Mouse (Mus musculus): Measurements from ENCODE around the gene Slc35e2.
A peak's percentile ranks its signal among the peaks of the same experiment; 100 is the strongest.
"Not testable (repeated sequence)": the region's sequence is repeated elsewhere in the genome, so short reads cannot be mapped to it uniquely, and the experiment has no call there.

Gene Slc35e2

GRCm38 (mm10) chr4:155624338-155625291 lies 23.4 kb downstream of the Slc35e2 start, which contains the start of gene Cdk11b:
Gene Cdk11b (plus strand): TSS chr4:155624854.
- peak; percentile 89 to 93 for DNase-seq (ENCODE audit: low spot score in 2 of 2)

- no peak for DNase-seq (ENCODE audit: low spot score in 2 of 2)
These were observed 29.1 kb downstream of the Slc35e2 start for GRCm38 (mm10) chr4:155630267-155630666.

- no peak for DNase-seq (ENCODE audit: low spot score in 2 of 2)
These were observed 34.7 kb downstream of the Slc35e2 start for GRCm38 (mm10) chr4:155635766-155636499.

GRCm38 (mm10) chr4:155643531-155643930 lies 42.3 kb downstream of the Slc35e2 start:
- DNase-seq (ENCODE audit: low spot score in 2 of 2), result no peak

GRCm38 (mm10) chr4:155645308-155645707 lies 44.1 kb downstream of the Slc35e2 start, which contains the start of gene Gm10563:
Gene Gm10563 (minus strand): TSS chr4:155645408.
- DNase-seq (ENCODE audit: low spot score in 2 of 2), result not testable (repeated sequence)

GRCm38 (mm10) chr4:155645721-155646120 lies 44.5 kb downstream of the Slc35e2 start:
- no peak for DNase-seq (ENCODE audit: low spot score in 2 of 2)

DNA sequence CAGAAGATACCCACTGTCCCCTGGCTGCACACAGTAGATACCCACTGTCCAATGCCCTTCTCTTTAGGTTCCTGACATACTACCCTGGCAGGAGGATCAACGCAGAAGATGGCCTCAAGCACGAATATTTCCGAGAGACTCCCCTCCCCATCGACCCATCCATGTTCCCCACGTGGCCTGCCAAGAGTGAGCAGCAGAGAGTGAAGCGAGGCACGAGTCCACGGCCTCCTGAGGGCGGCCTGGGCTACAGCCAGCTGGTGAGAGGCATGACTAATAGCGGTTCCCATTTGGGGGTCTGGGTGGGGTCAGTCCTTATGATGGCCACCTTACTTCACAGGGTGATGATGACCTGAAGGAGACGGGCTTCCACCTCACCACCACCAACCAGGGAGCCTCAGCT lies 48.1 kb downstream of the Slc35e2 start:
- no peak for DNase-seq (ENCODE audit: low spot score in 2 of 2)

DNA sequence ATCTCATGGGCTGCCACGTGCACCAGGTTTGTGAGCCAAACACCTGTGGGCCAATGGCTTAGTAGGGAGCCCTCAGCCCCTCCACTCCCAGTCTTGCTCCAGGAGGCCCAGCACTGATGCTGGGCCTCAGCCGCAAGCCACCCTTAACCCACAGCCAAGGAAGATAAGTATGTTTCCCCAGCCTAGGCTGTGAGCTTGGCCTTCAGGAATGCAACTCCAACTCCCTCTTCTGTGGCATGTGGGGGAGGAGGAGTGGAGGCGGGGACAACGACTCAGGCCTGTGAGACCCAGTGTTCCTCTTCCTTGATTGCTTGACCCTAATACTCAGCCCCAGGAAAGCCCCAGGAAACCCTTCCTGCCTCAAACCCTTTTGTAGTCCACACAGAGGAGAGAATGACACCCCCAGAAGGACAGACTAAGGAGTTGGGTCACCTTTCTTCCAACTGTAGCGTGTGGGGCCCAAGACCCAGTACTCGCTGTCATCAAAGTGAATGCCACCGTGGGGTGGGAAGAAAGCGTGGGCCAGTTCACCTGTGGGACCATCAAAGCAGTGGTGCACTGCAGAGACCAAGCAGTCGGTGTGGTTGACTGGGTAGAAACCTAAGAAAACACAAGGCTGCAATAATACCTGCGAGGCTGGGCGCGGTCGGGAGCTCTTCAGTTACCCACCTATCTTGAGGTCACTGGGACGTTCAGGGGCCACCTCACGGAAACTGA lies 50.5 kb downstream of the Slc35e2 start:
- DNase-seq (ENCODE audit: low spot score in 2 of 2), result peak in 1 of 2 experiments; percentile 74

GRCm38 (mm10) chr4:155652283-155653085 lies 51.3 kb downstream of the Slc35e2 start:
- no peak for DNase-seq (ENCODE audit: low spot score in 2 of 2)

DNA sequence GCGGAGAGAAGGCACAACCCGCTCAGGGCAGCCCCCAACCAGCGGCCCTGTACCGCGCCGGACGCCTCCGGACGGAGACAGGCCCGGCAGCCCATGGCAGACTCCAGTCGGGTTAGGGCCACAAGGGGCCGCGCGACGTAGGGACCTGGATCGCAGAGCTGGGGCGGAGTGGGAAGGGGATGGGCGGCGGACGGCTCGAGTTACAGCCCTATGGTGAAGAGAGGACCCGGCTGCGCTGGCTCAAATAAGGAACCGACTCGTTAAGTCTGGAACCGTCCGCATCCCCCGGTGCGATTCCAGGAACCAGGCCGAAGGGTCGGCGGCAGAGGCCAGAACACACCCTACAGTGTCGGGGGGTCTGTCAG lies 51.9 kb downstream of the Slc35e2 start, which contains the start of gene Mmp23:
Mmp23 (minus strand) TSS at position 299 of the 365 bp plus-strand sequence.
- DNase-seq (ENCODE audit: low spot score in 2 of 2), result peak; percentile 29 to 49

DNA sequence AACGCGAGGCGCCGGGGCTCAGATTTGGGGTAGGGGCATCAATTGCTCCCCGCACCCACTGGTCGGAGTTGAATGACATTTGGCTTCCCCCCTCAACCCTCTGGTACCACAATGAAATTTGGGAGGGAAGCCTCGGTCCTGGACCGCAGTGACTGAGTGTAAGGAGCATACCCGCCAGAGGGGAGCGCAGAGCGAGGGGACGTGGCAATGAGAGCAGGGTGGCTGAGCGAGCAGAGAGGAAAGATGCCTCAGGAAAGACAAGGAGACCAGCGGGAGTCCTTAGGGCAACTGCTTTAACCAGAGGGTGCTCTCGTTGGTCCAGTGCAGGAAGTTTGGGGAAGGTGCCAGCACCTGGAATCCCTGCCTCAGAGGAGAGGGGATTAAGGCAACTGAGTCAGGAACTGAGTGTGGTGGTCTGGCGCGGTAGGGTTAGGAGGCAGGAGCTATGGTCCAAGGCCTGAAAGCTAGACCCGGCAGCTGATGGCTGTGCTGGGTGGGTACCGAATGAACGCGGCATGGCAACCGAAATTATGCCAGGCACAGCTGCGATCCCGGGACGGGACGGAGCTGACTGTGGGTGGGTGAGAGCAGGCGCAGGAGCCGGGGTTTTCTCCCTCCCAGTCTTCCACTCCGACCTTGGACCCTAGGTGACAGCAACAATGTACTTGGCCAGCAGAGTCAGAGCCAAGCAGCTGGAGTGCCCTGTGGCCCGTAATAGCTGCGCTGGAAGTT lies 52.4 kb downstream of the Slc35e2 start:
- DNase-seq (ENCODE audit: low spot score in 2 of 2), result peak in 1 of 2 experiments; percentile 28

GRCm38 (mm10) chr4:155654183-155654455 lies 52.9 kb downstream of the Slc35e2 start:
- no peak for DNase-seq (ENCODE audit: low spot score in 2 of 2)

DNA sequence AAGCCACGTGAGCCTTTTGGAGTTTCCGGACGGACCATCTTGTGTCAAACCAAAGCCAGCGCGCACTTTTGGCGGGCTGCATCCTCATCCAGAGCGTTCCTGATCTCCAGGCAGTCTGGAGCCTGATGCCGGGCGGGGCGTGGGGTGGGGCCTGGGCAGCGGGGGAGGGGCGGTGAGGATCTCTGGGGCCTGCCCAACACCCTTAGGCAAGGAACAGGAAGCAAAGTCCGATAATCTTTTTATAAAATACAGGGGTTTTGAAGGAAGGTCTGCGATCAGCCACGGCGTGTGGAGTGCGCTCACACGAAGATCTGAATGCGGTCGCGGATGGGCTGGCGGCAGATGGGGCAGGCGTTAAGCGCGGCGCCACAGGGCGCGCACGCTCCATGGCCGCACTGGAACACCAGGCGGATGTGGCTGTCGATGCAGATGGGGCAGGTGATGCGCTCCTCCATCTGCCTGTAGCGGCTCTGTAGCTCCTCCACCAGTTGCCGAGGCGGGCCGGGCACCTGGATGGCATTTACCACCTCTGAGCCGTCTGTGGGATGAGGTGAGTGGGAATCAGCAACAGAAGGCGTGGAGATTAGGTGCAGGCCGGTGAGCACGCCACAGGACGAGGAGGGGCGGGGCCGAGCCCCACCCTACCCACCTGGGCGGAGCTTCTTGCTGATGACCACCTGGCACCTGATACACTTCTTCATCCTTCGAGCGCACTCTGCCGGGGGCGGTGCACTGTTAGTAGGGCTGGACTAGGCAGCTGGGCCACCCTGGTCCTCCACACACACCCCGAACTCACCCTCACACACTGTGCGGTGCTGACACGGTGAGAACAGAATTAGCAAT lies 53.5 kb downstream of the Slc35e2 start:
- DNase-seq (ENCODE audit: low spot score in 2 of 2), result peak; percentile 41 to 65

DNA sequence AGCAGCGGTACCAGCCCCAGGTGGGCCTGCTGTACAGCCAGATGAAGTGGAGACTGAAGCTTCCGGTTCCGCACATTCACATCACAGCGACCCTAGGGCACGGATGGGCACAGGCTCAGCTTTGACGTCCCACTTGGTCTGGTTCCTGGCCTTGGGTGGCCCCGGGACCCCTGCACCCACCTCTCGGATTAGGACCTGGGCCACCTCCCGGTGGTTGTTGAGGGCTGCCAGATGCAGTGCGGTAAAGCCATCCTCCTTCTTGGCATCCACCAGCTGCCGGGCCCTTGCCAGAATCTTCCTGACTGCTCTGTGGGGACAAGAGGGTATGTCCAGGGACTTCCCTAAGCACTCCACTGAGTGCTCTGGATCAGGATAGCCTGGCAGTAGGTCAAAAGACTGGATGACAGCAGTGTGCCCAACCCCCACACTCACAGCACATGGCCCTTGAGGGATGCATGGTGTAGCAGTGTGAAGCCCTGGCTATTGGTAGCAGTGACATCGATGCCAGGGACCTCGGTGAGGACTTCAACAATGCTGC lies 55.1 kb downstream of the Slc35e2 start:
- no peak for DNase-seq (ENCODE audit: low spot score in 2 of 2)

DNA sequence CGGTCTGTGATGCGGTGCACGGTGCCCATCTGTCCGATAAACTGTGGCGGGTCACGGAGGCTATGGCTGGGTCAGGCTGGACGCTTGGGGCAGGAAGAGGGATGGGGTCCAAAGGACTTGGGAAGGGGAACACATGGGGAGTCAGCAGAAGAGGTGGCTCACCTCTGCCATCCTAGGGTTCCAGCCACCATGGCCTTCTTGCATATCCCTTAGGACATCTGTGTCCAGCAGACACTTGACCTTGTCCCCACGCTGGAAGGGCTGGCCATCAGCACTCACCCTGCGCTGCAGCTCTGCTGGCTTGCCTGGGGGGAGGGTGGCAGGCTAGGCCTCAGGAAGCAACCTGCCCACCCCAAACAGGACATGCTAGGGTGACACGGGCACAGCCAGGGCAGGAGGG lies 57.7 kb downstream of the Slc35e2 start:
- DNase-seq (ENCODE audit: low spot score in 2 of 2), result no peak

DNA sequence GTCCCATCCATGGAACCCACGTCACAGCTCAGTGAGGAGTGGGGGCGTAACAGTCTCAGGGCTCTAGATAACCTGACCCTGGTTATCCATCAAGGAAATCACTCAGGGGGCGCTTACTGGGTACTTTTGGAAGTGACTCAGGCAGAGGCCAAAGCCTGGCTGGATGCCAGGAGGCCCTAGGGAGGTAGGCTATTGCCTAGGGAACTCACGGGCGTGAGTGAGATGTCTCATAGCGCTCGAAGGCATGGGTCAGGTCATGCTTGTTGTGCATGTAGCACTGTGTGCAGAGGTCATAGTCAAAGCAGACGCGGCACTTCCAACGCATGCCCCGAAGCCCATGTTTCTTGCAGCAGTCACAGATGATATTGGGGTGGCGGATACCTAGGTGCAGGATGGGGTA lies 59.4 kb downstream of the Slc35e2 start:
- DNase-seq (ENCODE audit: low spot score in 2 of 2), result no peak

- DNase-seq (ENCODE audit: low spot score in 2 of 2), result no peak
These were observed 65.7 kb downstream of the Slc35e2 start for GRCm38 (mm10) chr4:155666903-155667302.

GRCm38 (mm10) chr4:155668689-155669597 lies 67.7 kb downstream of the Slc35e2 start, which contains the start of gene Mib2:
Gene Mib2 (minus strand): TSS chr4:155669198.
- peak; percentile 94 to 95 for DNase-seq (ENCODE audit: low spot score in 2 of 2)

Data from urinary bladder, adult 18-20 months (tissue).